Mouse (Mus musculus) stomach, postnatal 0 days (tissue): ENCODE results near the gene Shroom3.

Experiments
- CTCF ChIP-seq: IDR thresholded peaks from 2 replicates; pipeline ENCODE4 v1.5.1; 2016; ENCODE audit warnings: antibody characterized with exemption, low read depth, mild to moderate bottlenecking, moderate library complexity
- EP300 ChIP-seq: optimal IDR thresholded peaks from 2 replicates; pipeline ENCODE3; 2016; ENCODE audit warnings: antibody characterized with exemption

DNA sequence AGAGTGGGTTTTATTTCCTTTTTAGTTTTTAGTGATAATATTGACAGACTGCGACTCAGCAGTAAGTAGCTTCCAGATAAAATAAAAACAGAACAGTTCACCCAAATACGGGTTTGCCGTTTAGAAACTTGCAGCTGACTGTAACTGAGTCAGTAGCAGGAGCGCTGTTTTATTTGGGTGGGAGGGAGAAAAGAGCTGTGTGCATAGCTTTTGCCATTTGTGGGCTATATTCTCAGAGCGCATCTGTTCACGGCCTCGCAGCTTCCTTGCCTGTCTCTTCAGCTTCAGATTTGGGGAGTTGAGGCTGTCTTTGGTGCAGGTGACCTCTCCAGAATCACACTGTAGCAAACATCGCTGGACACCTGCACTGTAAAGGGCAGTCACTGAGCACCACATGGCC lies 270.6 kb downstream of the Shroom3 start:
- no peak for TF ChIP-seq CTCF
- no peak for TF ChIP-seq EP300
